Mouse (Mus musculus) E14TG2a.4 (cell line): Measurements from ENCODE around the gene Bcam.

Source experiments
- H3K27me3 ChIP-seq: 2 replicates; pipeline ENCODE4 v1.6.1; 2014; ENCODE audit warnings: low read length, control low read depth; ENCODE audit not compliant: insufficient read depth
- H3K36me3 ChIP-seq: 2 replicates; pipeline ENCODE4 v1.6.1; 2014; ENCODE audit warnings: low read length, control low read depth; ENCODE audit not compliant: insufficient read depth
- H3K4me1 ChIP-seq: replicated peaks from 2 replicates; pipeline ENCODE4 v1.6.1; 2014; ENCODE audit warnings: low read depth, low read length, control low read depth
- H3K4me3 ChIP-seq: replicated peaks from 2 replicates; pipeline ENCODE4 v1.5.1; 2014; ENCODE audit warnings: mild to moderate bottlenecking, low read length
- H3K9me3 ChIP-seq: 2 replicates; pipeline ENCODE4 v1.6.1; 2014; ENCODE audit warnings: low read length, control low read depth
- CTCF ChIP-seq: conservative IDR thresholded peaks from 2 replicates; pipeline ENCODE4 v1.5.1; 2014; ENCODE audit warnings: low read length
- NANOG ChIP-seq: IDR thresholded peaks from 2 replicates; pipeline ENCODE4 v1.6.1; 2014; ENCODE audit warnings: borderline replicate concordance, low read length, mixed read lengths
- POU5F1 ChIP-seq: IDR thresholded peaks from 2 replicates; pipeline ENCODE4 v1.6.1; 2014; ENCODE audit warnings: low read length, borderline replicate concordance

Bcam gene

DNA sequence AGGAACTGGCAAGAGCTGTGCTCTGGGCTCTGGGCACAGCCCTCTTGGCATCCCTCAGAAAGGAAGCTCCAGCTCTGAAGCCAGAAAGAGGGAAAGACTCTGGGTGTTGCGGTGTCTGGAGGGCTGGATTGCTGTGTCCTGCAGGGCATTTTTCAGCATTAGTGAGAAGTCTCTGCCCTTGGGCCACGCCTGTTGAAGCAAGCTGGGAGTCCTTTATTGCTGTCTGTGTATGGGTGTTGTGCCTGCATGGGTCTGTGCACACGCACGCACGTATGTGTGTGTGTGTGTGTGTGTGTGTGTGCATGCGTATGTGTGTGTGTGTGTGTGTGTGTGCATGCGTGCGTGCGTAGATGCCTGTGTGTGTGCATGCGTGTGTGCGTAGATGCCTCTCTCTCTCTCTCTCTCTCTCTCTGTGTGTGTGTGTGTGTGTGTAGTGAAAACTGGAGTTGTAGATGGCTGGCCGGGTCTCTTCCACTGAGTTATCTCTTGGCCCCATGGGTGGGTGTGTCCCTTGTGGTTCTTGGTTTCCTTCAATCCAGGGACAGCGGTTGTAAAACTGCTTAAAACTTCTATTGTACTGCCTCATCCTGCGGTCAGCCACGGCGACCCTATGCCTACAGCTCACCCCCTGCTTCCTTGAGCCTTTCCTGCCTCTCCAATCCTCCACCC, 34.3 kb downstream of the Bcam start:
- Histone ChIP-seq H3K36me3 (peaks cover 85% of the 10 kb centered on the region), H3K27me3 (no peaks in the 10 kb centered on the region), H3K4me1 (peaks cover 64% of the 10 kb centered on the region), H3K9me3 (peaks cover 10% of the 10 kb centered on the region), H3K4me3 (no peak overlapping the region)
- TF ChIP-seq NANOG (no peak), CTCF (no peak), POU5F1 (no peak)

DNA sequence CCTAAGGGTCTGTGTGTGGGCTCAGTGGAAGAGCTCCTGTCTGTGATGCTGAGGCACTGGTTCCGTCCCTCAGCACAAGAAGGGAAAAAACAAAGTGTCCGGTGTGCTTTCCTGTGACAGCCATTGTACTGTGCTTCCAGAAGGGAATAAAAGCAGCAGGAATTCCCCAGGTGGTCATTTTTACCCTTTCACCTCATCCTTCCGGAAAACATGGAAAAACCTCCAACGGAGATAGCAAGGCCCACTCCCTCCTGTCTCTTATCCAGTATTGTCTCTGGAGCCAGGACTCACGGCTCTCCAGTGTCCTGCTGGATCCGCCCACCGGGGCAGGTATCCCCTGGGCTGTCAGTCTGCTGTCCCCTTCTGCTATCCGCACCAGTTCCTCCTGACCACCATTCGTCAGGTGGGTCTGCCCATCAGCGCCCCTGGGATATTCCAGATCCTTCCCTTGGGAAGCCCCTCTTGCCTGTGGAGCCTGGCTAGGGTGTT, 36.6 kb downstream of the Bcam start:
- Histone ChIP-seq H3K9me3 (peaks cover 10% of the 10 kb centered on the region), H3K4me1 (peaks cover 48% of the 10 kb centered on the region), H3K4me3 (no peak overlapping the region), H3K36me3 (peaks cover 94% of the 10 kb centered on the region), H3K27me3 (no peaks in the 10 kb centered on the region)
- TF ChIP-seq POU5F1 (no peak), CTCF (no peak), NANOG (no peak)

DNA sequence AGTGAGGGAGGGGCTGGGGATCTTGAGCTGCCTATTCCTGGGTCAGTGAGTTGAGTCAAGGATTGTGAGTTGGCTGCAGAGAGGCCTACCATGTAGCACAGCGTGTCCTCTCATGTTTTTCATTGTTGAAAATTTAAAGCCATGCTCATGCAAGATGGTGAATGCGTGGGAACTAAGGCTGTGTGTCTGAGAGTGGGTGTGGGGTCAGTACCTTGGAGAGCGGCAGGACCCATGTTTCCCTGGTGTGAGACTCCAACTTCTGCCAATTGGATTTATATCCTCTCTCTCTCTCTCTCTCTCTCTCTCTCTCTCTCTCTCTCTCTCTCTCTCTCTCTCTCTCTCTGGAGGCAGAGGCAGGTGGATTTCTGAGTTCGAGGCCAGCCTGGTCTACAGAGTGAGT, 44.3 kb downstream of the Bcam start:
- H3K27me3 ChIP-seq = no peaks in the 10 kb centered on the region
- no peaks in the 10 kb centered on the region for H3K9me3 ChIP-seq
- TF ChIP-seq POU5F1 = no peak
- TF ChIP-seq CTCF = no peak
- TF ChIP-seq NANOG = no peak
- H3K36me3 ChIP-seq = peaks cover 95% of the 10 kb centered on the region
- peaks cover 61% of the 10 kb centered on the region for H3K4me1 ChIP-seq
- H3K4me3 ChIP-seq = no peak overlapping the region

DNA sequence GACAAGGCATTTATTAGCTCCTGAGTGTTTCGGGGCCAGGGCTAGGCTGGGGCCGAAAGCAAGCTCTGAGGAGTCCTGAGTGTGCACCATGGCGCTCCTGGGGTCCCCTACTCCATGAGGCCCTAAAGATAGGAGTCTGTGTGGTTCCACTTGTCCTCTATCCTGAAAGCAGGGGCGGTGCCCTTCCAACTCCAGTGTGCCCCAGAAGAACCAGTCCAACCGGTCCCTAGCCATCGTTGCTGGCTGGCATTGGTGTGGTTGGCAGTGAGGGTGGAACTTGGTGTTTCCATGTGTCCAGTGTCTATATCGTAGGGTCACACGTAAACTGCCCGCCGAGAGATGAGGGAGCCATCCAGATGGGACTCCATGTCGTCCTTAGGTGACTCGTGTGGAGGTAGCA, 46.6 kb downstream of the Bcam start:
- Histone ChIP-seq H3K36me3 (peaks cover 95% of the 10 kb centered on the region), H3K4me3 (no peak overlapping the region), H3K9me3 (no peaks in the 10 kb centered on the region), H3K27me3 (no peaks in the 10 kb centered on the region), H3K4me1 (peaks cover 65% of the 10 kb centered on the region)
- TF ChIP-seq POU5F1 (no peak), NANOG (no peak), CTCF (no peak)

DNA sequence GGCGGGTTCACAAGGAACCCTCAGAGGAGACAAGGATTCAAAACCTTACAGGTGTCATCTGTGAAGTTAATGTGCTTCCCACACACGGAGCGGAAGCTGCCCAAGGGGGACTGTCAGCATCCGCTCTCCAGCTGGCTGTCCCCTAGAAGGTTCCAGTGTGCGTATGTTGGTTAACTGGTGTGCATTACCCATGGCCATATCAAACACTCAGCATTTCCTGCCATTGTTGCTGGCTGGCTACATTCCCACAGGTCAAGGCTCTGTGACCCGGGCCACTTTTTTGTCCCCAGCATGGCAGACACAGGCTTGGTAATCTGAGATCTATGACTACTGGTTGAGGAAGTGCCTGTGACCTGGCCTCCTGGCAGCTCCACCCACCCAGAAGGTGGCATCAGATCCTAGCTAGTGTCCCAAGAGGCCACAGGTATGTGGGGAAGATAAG, 48.0 kb downstream of the Bcam start:
- H3K4me1 ChIP-seq = peaks cover 68% of the 10 kb centered on the region
- no peaks in the 10 kb centered on the region for H3K9me3 ChIP-seq
- 0 out of 2 replicates have a peak overlapping the region, but pooled peaks have one; percentile 23 for H3K4me3 ChIP-seq
- TF ChIP-seq CTCF (no peak), NANOG (no peak), POU5F1 (no peak)
- no peaks in the 10 kb centered on the region for H3K27me3 ChIP-seq
- peaks cover 94% of the 10 kb centered on the region for H3K36me3 ChIP-seq

DNA sequence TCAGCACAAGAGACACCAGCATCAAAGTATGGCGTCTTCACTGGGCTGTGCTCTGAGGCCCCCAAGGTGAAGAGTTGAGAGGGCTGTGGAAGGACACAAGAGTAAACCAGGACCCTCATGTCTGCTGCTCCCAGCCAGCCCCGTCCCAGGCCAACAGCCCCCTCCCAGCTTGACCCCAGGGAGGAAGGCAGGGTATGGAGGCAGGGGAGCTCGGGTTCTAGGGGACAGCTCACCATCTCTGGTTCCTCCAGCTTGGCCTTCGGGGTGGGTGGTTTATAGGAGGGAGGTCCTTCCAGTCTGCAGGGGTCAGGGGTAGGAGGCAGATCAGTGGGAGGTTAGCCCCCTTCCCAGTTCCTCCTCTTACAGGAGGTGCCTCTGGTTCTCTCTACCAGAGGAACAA, 51.6 kb downstream of the Bcam start:
- TF ChIP-seq POU5F1 (no peak), NANOG (no peak)
- Histone ChIP-seq H3K4me3 (no peak overlapping the region), H3K9me3 (no peaks in the 10 kb centered on the region), H3K27me3 (no peaks in the 10 kb centered on the region), H3K4me1 (peaks cover 55% of the 10 kb centered on the region), H3K36me3 (peaks cover 71% of the 10 kb centered on the region)

DNA sequence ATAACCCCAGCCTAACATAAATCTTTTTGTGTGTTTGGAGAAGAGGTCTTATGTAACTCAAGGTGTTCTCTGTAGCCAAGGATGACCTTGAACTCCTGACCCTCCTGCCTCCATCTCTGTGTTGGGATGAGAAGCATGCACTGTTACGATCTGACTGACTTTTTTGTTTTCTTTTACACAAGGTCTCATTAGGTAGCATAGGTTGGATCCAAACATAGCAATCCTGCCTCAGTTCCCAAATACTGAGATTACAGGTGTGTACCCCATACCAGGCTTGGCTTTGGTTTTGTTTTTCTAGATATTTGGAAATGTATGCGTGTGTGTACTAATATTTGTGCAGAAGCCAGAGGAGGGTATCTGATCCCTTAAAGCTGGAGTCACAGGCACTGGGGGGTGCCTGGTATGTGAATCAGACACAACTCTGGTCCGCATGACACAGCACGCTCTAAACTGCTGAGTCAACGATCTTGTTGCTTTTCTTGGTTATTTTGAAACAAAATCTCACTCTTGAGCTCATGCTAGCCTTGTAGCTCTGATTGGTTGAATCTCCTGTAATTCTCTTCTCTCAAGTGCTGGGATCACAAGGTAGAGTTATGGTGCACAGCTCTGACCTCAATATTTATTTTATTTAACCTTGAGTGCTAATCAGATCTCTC, 52.4 kb downstream of the Bcam start:
- peaks cover 58% of the 10 kb centered on the region for H3K4me1 ChIP-seq
- no peak overlapping the region for H3K4me3 ChIP-seq
- H3K36me3 ChIP-seq = peaks cover 72% of the 10 kb centered on the region
- H3K9me3 ChIP-seq = no peaks in the 10 kb centered on the region
- H3K27me3 ChIP-seq = no peaks in the 10 kb centered on the region
- no peak for TF ChIP-seq POU5F1
- no peak for TF ChIP-seq NANOG
- TF ChIP-seq CTCF = no peak

DNA sequence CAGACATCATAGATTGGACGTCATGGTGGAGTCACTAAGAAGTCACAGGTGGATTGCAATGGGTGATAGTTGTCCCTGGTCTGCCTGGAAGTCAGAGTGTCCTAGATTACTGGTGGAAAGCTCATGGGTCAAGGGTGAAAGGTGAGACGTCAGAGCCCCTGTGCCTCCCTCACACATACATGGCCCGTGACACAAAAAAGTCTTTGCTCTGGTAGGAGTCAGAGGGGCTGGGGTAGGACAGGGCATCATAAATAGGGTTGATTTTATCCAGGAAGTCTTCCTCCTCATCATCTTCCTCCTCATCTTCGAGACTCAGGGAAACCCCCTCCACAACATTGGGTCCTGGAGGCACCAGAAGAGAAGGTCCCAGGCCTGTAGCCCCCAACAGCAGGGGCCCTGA, 53.5 kb downstream of the Bcam start:
- peaks cover 60% of the 10 kb centered on the region for H3K4me1 ChIP-seq
- no peaks in the 10 kb centered on the region for H3K27me3 ChIP-seq
- H3K36me3 ChIP-seq = peaks cover 72% of the 10 kb centered on the region
- TF ChIP-seq POU5F1 (no peak), CTCF (no peak), NANOG (no peak)
- no peak overlapping the region for H3K4me3 ChIP-seq
- H3K9me3 ChIP-seq = no peaks in the 10 kb centered on the region

DNA sequence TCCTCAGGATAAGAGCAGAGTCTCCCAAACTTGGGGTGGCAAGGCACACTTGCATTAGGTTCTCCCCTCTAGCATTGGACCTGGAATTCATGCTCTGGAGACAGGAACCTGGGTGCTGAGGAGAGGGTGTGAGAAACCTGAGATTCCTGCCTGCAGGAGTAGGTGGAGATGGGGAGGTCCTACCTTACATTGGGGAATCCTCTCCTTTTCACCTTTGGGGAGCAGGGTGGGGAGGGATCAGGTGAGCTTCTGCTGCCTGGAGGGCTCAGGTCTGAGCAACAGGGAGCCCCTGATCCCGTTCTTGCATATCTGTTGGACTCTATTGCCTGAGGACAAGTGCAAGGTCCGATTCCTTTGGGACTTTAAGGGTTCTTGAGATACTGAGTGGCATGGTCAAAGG, 54.0 kb downstream of the Bcam start:
- Histone ChIP-seq H3K27me3 (no peaks in the 10 kb centered on the region), H3K36me3 (peaks cover 74% of the 10 kb centered on the region), H3K4me1 (peaks cover 60% of the 10 kb centered on the region), H3K9me3 (no peaks in the 10 kb centered on the region), H3K4me3 (peak overlapping the region; percentile 76)
- TF ChIP-seq NANOG (no peak), POU5F1 (no peak), CTCF (no peak)
